Mouse (Mus musculus) liver, embryonic 14.5 days (tissue): ENCODE measurements around the gene Itgad.

Experiments used
- CTCF ChIP-seq: IDR thresholded peaks from 2 replicates; pipeline ENCODE4 v1.5.1; 2016; ENCODE audit warnings: antibody characterized with exemption, low read depth, control low read depth
- EP300 ChIP-seq: IDR thresholded peaks from 2 replicates; pipeline ENCODE4 v1.6.1; 2016; ENCODE audit warnings: antibody characterized with exemption, low read depth

DNA sequence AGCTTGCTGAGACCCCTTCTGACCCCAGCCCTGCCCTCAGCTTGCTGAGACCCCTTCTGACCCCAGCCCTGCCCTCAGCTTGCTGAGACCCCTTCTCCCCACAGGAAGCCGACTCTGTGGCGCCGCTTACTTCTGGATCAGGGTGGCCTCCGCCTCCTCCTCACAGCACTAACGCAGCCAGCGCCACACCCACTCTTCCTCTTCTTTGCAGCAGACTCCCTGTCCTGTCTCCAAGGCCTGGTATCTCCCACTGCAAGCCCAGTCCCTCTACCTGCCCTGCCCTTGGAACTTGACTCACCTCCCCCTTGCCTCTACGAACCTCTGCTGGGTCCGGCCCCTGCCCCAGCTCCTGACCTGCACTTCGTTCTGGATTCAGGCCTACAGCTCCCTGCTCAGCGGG is 89.7 kb downstream of the Itgad start:
- TF ChIP-seq CTCF: no peak
- TF ChIP-seq EP300: no peak
